Mouse (Mus musculus): ENCODE data around the gene Tspyl1.

GRCm38 (mm10) chr10:34238536-34238935 lies 43.5 kb upstream of the Tspyl1 start:
- TF ChIP-seq CTCF (IDR thresholded peaks at IDR 0.05) (no peak), EP300 (IDR thresholded peaks at IDR 0.05) (no peak)

Measured in lung, postnatal 0 days (tissue).